Mouse (Mus musculus): Measurements from ENCODE around the gene Il1r1. TPM values are rescaled to one million over a fixed set of nuclear protein-coding genes. Genes with fewer than 3 reads are reported as not detected.

Il1r1 gene
- polyA plus RNA-seq, 1 experiment from 2014 or later: 22.0 TPM

- H3K4me2 ChIP-seq: peak within 1 kb of the TSS; percentile 69
- no peaks in the 10 kb centered on the region for H3K36me3 ChIP-seq (ENCODE audit: control insufficient read depth, insufficient read depth, low read length)
- no peak for ATAC-seq (replicated peaks; ENCODE audit: low FRiP score)
- H3K9me3 ChIP-seq (ENCODE audit: control insufficient read depth, low read length): no peaks in the 10 kb centered on the region
- peak within 1 kb of the TSS; percentile 35 for H3K4me3 ChIP-seq (ENCODE audit: low read depth, low read length)
- 35% methylated on average over 6 of the region's 6 CpGs for WGBS
- no peaks in the 10 kb centered on the region; the same call in 1 of the 2 replicates for H3K4me1 ChIP-seq (replicated peaks; ENCODE audit: control insufficient read depth, insufficient read depth, low read length)
- peaks cover 8% of the 10 kb centered on the region for H3K27me3 ChIP-seq (replicated peaks; ENCODE audit: control insufficient read depth, insufficient read depth, low read length)
- H3K9ac ChIP-seq (ENCODE audit: low read depth, low read length): peak within 1 kb of the TSS; percentile 30; the same call in 1 of the 2 replicates
- H3K27ac ChIP-seq (ENCODE audit: low read depth, low read length): no peak within 1 kb of the TSS
- DNase-seq (ENCODE audit: low spot score): no peak
Measured at GRCm38 (mm10) chr1:40324457-40324856, 99.6 kb downstream of the Il1r1 start, which contains the start of gene Il1rl2. Gene Il1rl2, plus strand, starts transcription at chr1:40324610.

- no peak overlapping the region for H3K27ac ChIP-seq (ENCODE audit: low read depth, low read length)
- WGBS: 4% methylated on average over 22 of the region's 22 CpGs
- H3K36me3 ChIP-seq (ENCODE audit: control insufficient read depth, insufficient read depth, low read length): no peaks in the 10 kb centered on the region
- peaks cover 8% of the 10 kb centered on the region for H3K27me3 ChIP-seq (replicated peaks; ENCODE audit: control insufficient read depth, insufficient read depth, low read length)
- no peaks in the 10 kb centered on the region; the same call in 1 of the 2 replicates for H3K4me1 ChIP-seq (replicated peaks; ENCODE audit: control insufficient read depth, insufficient read depth, low read length)
- peak; percentile 55 for DNase-seq (ENCODE audit: low spot score)
- H3K9me3 ChIP-seq (ENCODE audit: control insufficient read depth, low read length): no peaks in the 10 kb centered on the region
- ATAC-seq (replicated peaks; ENCODE audit: low FRiP score): peak; percentile 42; the same call in 1 of the 2 replicates
- H3K9ac ChIP-seq (ENCODE audit: low read depth, low read length): peak overlapping the region; percentile 30; the same call in 1 of the 2 replicates
- H3K4me3 ChIP-seq (ENCODE audit: low read depth, low read length): peak overlapping the region; percentile 35
- H3K4me2 ChIP-seq: peak overlapping the region; percentile 69
Measured at GRCm38 (mm10) chr1:40324955-40325702, 100.2 kb downstream of the Il1r1 start.

- WGBS: 10% methylated on average over 29 of the region's 29 CpGs
- H3K27me3 ChIP-seq (replicated peaks; ENCODE audit: control insufficient read depth, insufficient read depth, low read length): peaks cover 8% of the 10 kb centered on the region
- no peaks in the 10 kb centered on the region; the same call in 1 of the 2 replicates for H3K4me1 ChIP-seq (replicated peaks; ENCODE audit: control insufficient read depth, insufficient read depth, low read length)
- peak overlapping the region; percentile 69 for H3K4me2 ChIP-seq
- no peaks in the 10 kb centered on the region for H3K9me3 ChIP-seq (ENCODE audit: control insufficient read depth, low read length)
- peak overlapping the region; percentile 10; the same call in 1 of the 2 replicates for H3K9ac ChIP-seq (ENCODE audit: low read depth, low read length)
- ATAC-seq (replicated peaks; ENCODE audit: low FRiP score) (0 out of 2 replicates have a peak, but pooled peaks have one; percentile 22), DNase-seq (ENCODE audit: low spot score) (peak; percentile 46)
- H3K27ac ChIP-seq (ENCODE audit: low read depth, low read length): no peak overlapping the region
- H3K4me3 ChIP-seq (ENCODE audit: low read depth, low read length): peak overlapping the region; percentile 35
- no peaks in the 10 kb centered on the region for H3K36me3 ChIP-seq (ENCODE audit: control insufficient read depth, insufficient read depth, low read length)
Measured at GRCm38 (mm10) chr1:40325711-40326327, 100.9 kb downstream of the Il1r1 start.

- no peak overlapping the region for H3K4me3 ChIP-seq (ENCODE audit: low read depth, low read length)
- H3K27me3 ChIP-seq (replicated peaks; ENCODE audit: control insufficient read depth, insufficient read depth, low read length): peaks cover 8% of the 10 kb centered on the region
- H3K36me3 ChIP-seq (ENCODE audit: control insufficient read depth, insufficient read depth, low read length): no peaks in the 10 kb centered on the region
- no peak overlapping the region for H3K4me2 ChIP-seq
- no peak overlapping the region for H3K27ac ChIP-seq (ENCODE audit: low read depth, low read length)
- H3K9ac ChIP-seq (ENCODE audit: low read depth, low read length): no peak overlapping the region
- WGBS: 74% methylated on average over 3 of the region's 3 CpGs
- no peaks in the 10 kb centered on the region; the same call in 1 of the 2 replicates for H3K4me1 ChIP-seq (replicated peaks; ENCODE audit: control insufficient read depth, insufficient read depth, low read length)
- H3K9me3 ChIP-seq (ENCODE audit: control insufficient read depth, low read length): no peaks in the 10 kb centered on the region
- DNase-seq (ENCODE audit: low spot score): no peak
- ATAC-seq (replicated peaks; ENCODE audit: low FRiP score): no peak
Measured at GRCm38 (mm10) chr1:40327604-40328003, 102.7 kb downstream of the Il1r1 start.

GRCm38 (mm10) chr1:40329526-40329925 lies 104.6 kb downstream of the Il1r1 start:
- Histone ChIP-seq H3K9ac (ENCODE audit: low read depth, low read length) (no peak overlapping the region), H3K36me3 (ENCODE audit: control insufficient read depth, insufficient read depth, low read length) (no peaks in the 10 kb centered on the region), H3K4me1 (replicated peaks; ENCODE audit: control insufficient read depth, insufficient read depth, low read length) (no peaks in the 10 kb centered on the region), H3K4me3 (ENCODE audit: low read depth, low read length) (no peak overlapping the region), H3K4me2 (no peak overlapping the region), H3K27ac (ENCODE audit: low read depth, low read length) (no peak overlapping the region), H3K27me3 (replicated peaks; ENCODE audit: control insufficient read depth, insufficient read depth, low read length) (peaks cover 8% of the 10 kb centered on the region), H3K9me3 (ENCODE audit: control insufficient read depth, low read length) (no peaks in the 10 kb centered on the region)
- 63% methylated on average over 1 of the region's 1 CpGs for WGBS
- no peak for DNase-seq (ENCODE audit: low spot score)
- no peak for ATAC-seq (replicated peaks; ENCODE audit: low FRiP score)

GRCm38 (mm10) chr1:40330181-40330580 lies 105.3 kb downstream of the Il1r1 start:
- no peaks in the 10 kb centered on the region for H3K4me1 ChIP-seq (replicated peaks; ENCODE audit: control insufficient read depth, insufficient read depth, low read length)
- H3K36me3 ChIP-seq (ENCODE audit: control insufficient read depth, insufficient read depth, low read length): no peaks in the 10 kb centered on the region
- peaks cover 8% of the 10 kb centered on the region for H3K27me3 ChIP-seq (replicated peaks; ENCODE audit: control insufficient read depth, insufficient read depth, low read length)
- no peak overlapping the region for H3K9ac ChIP-seq (ENCODE audit: low read depth, low read length)
- no peak for ATAC-seq (replicated peaks; ENCODE audit: low FRiP score)
- H3K4me3 ChIP-seq (ENCODE audit: low read depth, low read length): no peak overlapping the region
- H3K4me2 ChIP-seq: no peak overlapping the region
- H3K9me3 ChIP-seq (ENCODE audit: control insufficient read depth, low read length): no peaks in the 10 kb centered on the region
- H3K27ac ChIP-seq (ENCODE audit: low read depth, low read length): no peak overlapping the region
- no peak for DNase-seq (ENCODE audit: low spot score)
- whole genome bisulfite sequencing: 81% methylated on average over 8 of the region's 8 CpGs

GRCm38 (mm10) chr1:40339346-40339745 lies 114.5 kb downstream of the Il1r1 start:
- Histone ChIP-seq H3K9me3 (ENCODE audit: control insufficient read depth, low read length) (no peaks in the 10 kb centered on the region), H3K27me3 (replicated peaks; ENCODE audit: control insufficient read depth, insufficient read depth, low read length) (no peaks in the 10 kb centered on the region), H3K9ac (ENCODE audit: low read depth, low read length) (no peak overlapping the region), H3K4me2 (no peak overlapping the region), H3K4me1 (replicated peaks; ENCODE audit: control insufficient read depth, insufficient read depth, low read length) (no peaks in the 10 kb centered on the region), H3K4me3 (ENCODE audit: low read depth, low read length) (no peak overlapping the region), H3K36me3 (ENCODE audit: control insufficient read depth, insufficient read depth, low read length) (no peaks in the 10 kb centered on the region), H3K27ac (ENCODE audit: low read depth, low read length) (no peak overlapping the region)
- no peak for ATAC-seq (replicated peaks; ENCODE audit: low FRiP score)
- no peak for DNase-seq (ENCODE audit: low spot score)
- WGBS: 85% methylated on average over 1 of the region's 1 CpGs

- H3K27me3 ChIP-seq (replicated peaks; ENCODE audit: control insufficient read depth, insufficient read depth, low read length): no peaks in the 10 kb centered on the region
- WGBS: 70% methylated on average over 4 of the region's 4 CpGs
- H3K4me1 ChIP-seq (replicated peaks; ENCODE audit: control insufficient read depth, insufficient read depth, low read length): no peaks in the 10 kb centered on the region
- no peak overlapping the region for H3K27ac ChIP-seq (ENCODE audit: low read depth, low read length)
- H3K36me3 ChIP-seq (ENCODE audit: control insufficient read depth, insufficient read depth, low read length): no peaks in the 10 kb centered on the region
- H3K4me2 ChIP-seq: no peak overlapping the region
- no peaks in the 10 kb centered on the region for H3K9me3 ChIP-seq (ENCODE audit: control insufficient read depth, low read length)
- ATAC-seq (replicated peaks; ENCODE audit: low FRiP score) (peak; percentile 34; the same call in 1 of the 2 replicates), DNase-seq (ENCODE audit: low spot score) (no peak)
- no peak overlapping the region for H3K9ac ChIP-seq (ENCODE audit: low read depth, low read length)
- H3K4me3 ChIP-seq (ENCODE audit: low read depth, low read length): no peak overlapping the region
Measured at GRCm38 (mm10) chr1:40340102-40340501, 115.2 kb downstream of the Il1r1 start.
